Mouse (Mus musculus) layer of hippocampus, adult 2 months (tissue): ENCODE measurements at regions not wholly inside any gene's neighbourhood (a gene's known extent, or its start where the extent isn't known, plus 50 kb on each side); places are given as distances from the start of the nearest gene placed in this dataset.
A peak's percentile ranks its signal among the peaks of the same experiment; 100 is the strongest.

Experiments
- DNase-seq, 2 experiments: peaks; one replicate each; pipeline ENCODE4 v3.0.0; 2022; ENCODE audit warnings: low spot score in 2 of 2
- H3K27ac ChIP-seq: fragments of 200-600 bp; 2 replicates; pipeline ENCODE4 v1.8.1; 2022
- H3K4me3 ChIP-seq: fragments of 200-600 bp; 2 replicates; pipeline ENCODE4 v1.8.1; 2022; ENCODE audit warnings: mild to moderate bottlenecking
- CTCF ChIP-seq: fragments of 200-600 bp; conservative IDR thresholded peaks from 2 replicates; pipeline ENCODE4 v1.8.1; 2022; ENCODE audit warnings: antibody characterized with exemption, mild to moderate bottlenecking, moderate library complexity

DNA sequence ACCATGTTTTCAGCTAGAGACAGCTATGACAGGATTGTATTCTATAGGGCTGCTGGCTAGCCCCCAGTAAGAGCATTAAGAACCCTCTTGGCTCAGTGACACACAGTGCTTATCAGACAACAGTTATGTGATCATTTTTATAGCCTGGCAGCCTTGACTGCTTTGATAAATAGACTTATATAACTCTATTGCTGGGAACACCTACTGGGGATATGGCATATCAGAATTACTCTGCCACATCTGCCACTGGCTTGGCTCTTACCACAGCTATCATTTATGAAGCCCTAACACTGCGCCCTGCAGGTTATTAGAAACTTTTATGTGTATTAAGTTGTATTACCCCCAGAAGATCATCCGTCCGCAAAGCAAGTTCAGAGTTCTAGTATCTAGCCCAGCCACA lies 88.9 kb upstream of the Btg1 start:
- TF ChIP-seq CTCF = no peak

DNA sequence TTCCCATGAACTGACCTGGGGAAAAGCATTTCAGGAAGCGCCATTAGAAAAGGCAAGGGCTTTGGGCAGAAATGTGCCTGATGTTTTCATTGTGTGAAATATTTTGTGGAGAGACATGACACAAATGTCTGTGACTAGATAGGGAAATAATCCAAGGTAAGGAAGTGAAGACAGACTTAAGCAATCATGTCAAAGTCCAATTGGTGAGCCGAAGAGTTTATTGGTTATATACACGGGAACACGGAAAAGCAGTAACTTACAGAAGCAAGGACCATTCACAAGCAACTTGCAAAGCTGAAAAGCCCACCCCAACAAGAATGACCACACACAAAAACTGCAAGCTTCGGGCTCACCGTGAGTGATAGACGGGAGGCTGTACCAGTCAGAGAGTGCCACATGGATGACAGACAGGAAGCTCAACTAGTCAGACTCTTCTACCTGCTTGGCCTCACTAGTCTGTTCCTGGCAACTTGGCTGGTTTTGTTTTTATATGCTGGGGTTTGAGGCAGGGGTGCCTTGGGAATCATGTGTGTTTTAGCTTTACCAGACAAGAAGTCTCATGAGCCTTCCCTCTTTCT lies 82.2 kb upstream of the Btg1 start:
- TF ChIP-seq CTCF = no peak
- no peak for DNase-seq

More for the DNA sequence above, 88.9 kb upstream of the Btg1 start:
- no peak overlapping the region for H3K27ac ChIP-seq
- no peak overlapping the region for H3K4me3 ChIP-seq
- DNase-seq = no peak

DNA sequence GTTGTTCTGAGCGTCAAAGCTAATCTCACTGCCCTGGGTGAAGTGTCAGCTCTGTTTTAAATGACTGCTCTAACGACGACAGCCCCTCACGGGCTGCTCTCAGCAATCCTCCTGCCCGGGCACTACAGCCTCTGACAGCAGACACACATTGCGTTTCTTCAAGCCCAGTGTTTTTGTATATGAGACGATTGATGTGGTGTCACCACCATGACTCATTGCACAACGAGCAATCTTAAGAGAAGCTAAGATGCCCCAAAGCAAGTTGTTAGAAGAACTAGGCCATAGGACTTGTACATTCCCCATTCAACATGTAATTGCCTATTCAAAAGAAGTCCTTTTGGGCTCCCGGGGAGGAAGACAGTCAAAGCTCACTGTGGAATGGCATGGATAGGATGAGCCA lies 81.3 kb upstream of the Btg1 start:
- no peak for TF ChIP-seq CTCF
- DNase-seq = no peak
- no peak overlapping the region for H3K27ac ChIP-seq
- no peak overlapping the region for H3K4me3 ChIP-seq

More for the DNA sequence above, 82.2 kb upstream of the Btg1 start:
- Histone ChIP-seq H3K27ac (no peak overlapping the region), H3K4me3 (no peak overlapping the region)

DNA sequence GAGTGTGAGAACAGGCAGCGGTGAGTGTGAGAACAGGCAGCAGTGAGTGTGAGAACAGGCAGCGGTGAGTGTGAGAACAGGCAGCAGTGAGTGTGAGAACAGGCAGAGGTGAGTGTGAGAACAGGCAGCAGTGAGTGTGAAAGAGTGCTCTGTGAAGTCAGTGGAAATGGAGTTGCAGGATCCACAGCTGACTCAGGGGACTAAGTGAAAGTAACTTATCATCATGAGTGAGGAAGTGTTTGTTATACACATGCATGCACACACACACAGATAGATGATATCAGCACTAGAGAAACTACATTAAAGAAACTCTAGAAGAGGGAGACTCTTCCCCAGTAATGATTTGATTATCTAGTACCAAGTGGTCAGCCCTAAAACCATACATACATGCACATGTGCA lies 76.0 kb upstream of the Btg1 start:
- no peak overlapping the region for H3K4me3 ChIP-seq
- H3K27ac ChIP-seq = no peak overlapping the region
- DNase-seq = no peak
- TF ChIP-seq CTCF = no peak

DNA sequence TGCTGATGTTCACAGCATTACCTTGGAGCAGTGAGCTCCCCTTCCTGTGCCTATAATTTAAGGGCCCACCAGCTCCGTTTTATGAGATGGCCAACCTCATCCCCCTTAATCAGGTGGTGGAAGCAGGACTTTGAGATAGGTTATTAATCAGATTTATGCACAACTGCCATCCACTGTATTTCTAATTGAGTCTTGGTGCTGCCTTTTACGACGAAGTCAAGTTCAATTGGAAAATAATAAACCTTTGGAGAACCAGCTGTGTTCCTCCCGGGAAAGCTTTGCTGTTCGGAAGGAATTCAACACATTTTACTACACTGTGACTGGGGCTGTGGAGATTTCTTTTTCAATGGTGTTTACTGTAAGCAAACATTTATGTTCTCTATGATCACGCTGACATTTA lies 71.5 kb upstream of the Btg1 start:
- no peak overlapping the region for H3K4me3 ChIP-seq
- no peak overlapping the region for H3K27ac ChIP-seq
- no peak for TF ChIP-seq CTCF
- DNase-seq = no peak

DNA sequence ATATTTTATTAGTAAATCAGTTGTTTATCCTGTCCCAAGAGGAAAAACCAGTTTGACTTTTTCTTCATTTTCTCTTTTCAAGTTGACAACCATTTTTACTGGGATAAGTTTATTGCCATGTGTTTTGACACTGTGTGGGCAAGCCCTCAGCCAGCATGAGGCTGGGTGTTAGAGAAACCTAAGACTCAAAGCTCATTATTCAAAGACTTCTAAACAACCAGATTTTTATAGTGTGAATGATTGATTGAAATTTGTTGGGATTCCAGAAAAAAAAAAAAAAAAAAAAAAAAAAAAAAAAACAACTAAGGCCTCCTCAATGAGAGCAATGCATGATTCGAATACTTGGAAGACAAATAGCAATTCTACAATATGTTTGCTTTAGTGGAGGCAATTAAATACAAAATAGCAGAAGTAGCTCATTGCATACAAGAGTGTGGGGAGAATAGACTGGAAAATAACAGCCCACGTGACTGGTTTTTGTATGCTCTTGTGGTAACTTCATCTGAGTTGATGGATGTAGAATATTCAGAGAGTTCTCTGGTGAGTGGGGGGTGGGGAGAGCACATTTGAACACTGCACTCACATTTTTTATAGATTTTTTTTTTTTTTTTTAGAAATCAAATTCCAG lies 70.9 kb upstream of the Btg1 start:
- Histone ChIP-seq H3K27ac (no peak overlapping the region), H3K4me3 (no peak overlapping the region)
- DNase-seq = peak in 1 of 2 experiments; percentile 3
- no peak for TF ChIP-seq CTCF

DNA sequence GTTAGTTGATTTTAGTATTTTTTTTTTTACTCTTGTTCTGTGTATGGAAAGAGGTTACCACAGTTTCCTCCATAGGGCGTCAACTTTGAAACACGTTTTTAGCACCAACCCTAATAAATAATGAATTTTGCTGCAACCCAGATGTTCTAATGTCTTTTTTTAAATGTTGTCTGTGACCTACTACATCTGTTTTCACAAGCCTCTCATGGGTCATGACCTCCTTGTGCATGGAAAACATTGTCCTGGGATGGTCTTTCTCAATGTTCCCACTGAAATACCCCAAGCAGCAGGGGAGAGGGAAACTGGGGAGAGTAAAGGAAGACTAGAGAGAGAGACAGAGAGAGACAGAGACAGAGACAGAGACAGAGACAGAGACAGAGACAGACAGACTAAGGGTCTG lies 67.2 kb upstream of the Btg1 start:
- H3K4me3 ChIP-seq = no peak overlapping the region
- TF ChIP-seq CTCF = no peak
- H3K27ac ChIP-seq = no peak overlapping the region

DNA sequence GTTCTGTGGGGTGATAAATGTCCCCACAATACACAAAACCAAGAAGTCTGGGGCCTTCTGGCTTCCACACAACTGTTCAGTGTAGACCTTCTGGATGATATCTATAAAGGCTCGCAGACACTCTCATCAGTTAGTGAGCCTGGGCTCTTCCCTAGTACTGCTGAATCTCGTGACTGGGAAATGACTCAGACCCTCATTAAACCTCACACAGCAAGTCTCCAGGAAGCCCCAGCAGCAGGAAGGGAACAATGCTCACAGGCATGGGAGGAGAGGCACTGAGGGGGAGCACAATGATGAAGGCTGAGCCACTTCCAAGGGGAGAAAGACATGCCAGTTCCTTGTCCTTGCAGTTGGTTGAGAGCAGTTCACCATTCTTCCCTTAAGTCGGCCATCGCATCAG lies 66.5 kb upstream of the Btg1 start:
- Histone ChIP-seq H3K4me3 (no peak overlapping the region), H3K27ac (no peak overlapping the region)
- TF ChIP-seq CTCF = no peak
- DNase-seq = no peak

More for the DNA sequence above, 67.2 kb upstream of the Btg1 start:
- DNase-seq = no peak

DNA sequence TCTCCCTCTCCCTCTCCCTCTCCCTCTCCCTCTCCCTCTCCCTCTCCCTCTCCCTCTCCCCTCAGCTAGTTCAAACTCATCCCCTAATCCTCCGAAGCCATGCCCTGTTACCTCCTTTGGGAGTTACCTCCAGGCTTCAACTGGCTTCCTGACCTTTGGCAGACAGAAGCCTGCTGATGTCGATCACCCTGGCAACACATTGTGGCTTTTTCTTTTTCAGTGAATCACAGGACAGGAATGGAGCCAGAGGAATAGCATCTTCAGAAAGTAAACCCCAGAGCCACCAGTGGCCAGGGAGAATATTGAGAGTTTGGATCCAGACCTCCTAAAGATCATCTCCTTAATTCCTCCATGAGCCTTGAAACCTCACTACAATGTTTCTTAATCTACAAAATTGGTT lies 59.5 kb upstream of the Btg1 start:
- TF ChIP-seq CTCF = no peak
- no peak for DNase-seq
- no peak overlapping the region for H3K4me3 ChIP-seq
- H3K27ac ChIP-seq = no peak overlapping the region

DNA sequence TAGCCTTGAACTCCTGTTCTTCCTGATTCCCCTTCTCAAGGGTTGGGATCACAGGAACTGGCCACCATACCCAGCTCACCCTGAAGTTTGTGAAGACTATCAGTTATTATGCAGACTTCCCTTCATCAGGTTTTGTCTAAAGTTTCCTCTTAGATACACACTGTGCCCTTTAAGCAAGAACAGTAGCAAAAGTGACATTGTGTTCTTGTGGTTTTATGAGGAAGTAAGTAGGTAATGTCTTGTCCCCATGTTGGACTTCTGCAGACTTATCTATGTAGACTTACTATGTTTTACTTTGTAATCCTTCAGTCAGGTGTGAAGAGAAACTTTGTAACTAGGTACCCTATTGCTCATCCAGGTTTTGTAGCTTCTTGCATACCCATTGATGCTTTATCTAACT lies 51.5 kb upstream of the Btg1 start:
- Histone ChIP-seq H3K27ac (no peak overlapping the region), H3K4me3 (no peak overlapping the region)
- DNase-seq = no peak
- no peak for TF ChIP-seq CTCF
